Mouse (Mus musculus) CD8-positive naive resting alpha-beta T cell, adult 57 days (primary cell): Measurements from ENCODE around the gene Gm20441. TPM values are rescaled to one million over a fixed set of nuclear protein-coding genes. Genes with fewer than 3 reads are reported as not detected.

Source experiments
- total RNA-seq: library from RNA; stranded (reverse); gene quantifications from one replicate; pipeline ENCODE4 v1.2.4, GENCODE M21; 2023

Gm20441 gene
- total RNA-seq: not detected

DNA sequence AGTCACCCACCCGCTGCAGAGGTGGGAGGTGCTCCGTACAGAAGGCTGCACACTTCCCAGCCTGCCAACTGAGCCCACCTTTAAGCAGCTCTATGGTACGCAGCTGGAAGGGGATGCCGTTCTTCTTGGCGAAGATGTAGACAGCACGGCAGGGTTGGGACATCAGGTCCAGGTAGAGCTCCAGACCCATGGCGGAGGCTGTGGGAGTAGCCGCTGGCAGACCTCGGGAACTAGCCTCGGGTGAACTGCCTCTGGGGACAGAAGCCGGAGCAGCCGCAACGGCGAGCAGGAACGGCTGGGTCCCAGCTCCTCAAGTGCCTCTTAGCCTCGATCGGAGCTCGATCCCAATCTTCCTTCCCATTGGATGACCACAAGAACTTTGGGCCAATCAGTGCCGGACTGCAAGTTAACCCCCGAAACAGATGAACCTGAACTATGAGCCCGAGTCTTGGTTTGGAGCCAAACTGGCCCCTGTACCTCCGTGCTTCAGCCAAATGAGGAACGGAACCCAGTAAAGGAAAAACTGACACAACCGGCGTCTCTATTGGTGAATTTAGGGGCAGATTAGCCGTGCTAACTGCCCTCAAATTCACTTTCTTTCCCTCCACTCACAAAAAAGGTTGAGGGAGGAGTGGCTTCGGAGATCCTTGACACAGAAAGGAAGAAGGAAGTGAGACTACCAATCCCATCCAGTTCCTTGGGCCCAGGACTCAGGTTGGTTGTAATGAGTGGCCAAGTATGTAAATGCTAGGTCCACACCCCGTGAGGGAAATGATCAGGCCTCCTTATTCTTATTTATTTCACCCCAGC is at the start of gene Gm20441, which contains the start of gene Gstt3:
Gm20441 (minus strand) TSS at position 186 of the 810 bp plus-strand sequence.
Gstt3 (minus strand) TSS at position 646 of the 810 bp plus-strand sequence.

DNA sequence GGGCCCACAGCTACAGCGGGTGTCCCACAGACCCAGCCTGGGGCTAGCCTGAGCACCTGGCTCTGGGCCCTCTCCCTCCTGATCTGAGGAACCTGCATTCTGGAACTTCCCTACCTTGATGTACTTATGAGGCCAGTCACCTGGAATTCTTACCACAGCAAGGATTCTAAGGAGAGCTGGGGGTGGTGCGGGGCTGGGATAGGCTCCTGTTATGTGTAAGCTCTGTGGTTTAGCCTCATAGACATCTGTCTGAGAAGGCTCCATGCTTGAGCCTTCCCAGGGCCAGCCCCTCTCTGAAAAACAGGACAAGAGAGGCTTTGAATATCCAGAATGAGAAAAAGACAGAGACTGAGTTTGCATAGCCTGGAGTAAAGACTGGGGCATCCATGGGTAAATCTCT is 41.7 kb upstream of the Gm20441 start, which contains the start of gene Gstt4:
Gstt4 (minus strand) TSS at position 101 of the 400 bp plus-strand sequence.

GRCm38 (mm10) chr10:75798176-75798696 is 17.5 kb upstream of the Gm20441 start, which contains the start of gene Gstt1:
Gene Gstt1, minus strand, starts transcription at chr10:75798584.

GRCm38 (mm10) chr10:75772795-75773664 is 7.7 kb downstream of the Gm20441 start, which contains the start of gene Ddt:
Gene Ddt, minus strand, starts transcription at chr10:75773414.

GRCm38 (mm10) chr10:75763682-75764518 is 16.9 kb downstream of the Gm20441 start, which contains the start of gene Cabin1:
Gene Cabin1, minus strand, starts transcription at chr10:75764341.

Other genes with a start within 250 kb of the Gm20441 start
- gene Lrrc75b, start 220.6 kb downstream of the Gm20441 start, total RNA-seq: 23.7 TPM
- 81.7 TPM for gene Ggt1, start 219.3 kb downstream of the Gm20441 start, total RNA-seq
- gene Ggt5, start 191.6 kb downstream of the Gm20441 start, total RNA-seq: 20.3 TPM
- gene Susd2, start 136.9 kb downstream of the Gm20441 start, total RNA-seq: 4.2 TPM
- gene Cabin1, start 16.6 kb downstream of the Gm20441 start, total RNA-seq: 129 TPM
- gene Ddt, start 7.5 kb downstream of the Gm20441 start, total RNA-seq: 28.8 TPM
- 4.0 TPM for gene Gstt3, start 460 bp upstream of the Gm20441 start, total RNA-seq
- gene Gstt1, start 17.6 kb upstream of the Gm20441 start, total RNA-seq: not detected
- not detected for gene Gstt4, start 41.6 kb upstream of the Gm20441 start, total RNA-seq
- gene Gstt2, start 56.5 kb upstream of the Gm20441 start, total RNA-seq: 41.2 TPM
- 289 TPM for gene Mif, start 79.3 kb upstream of the Gm20441 start, total RNA-seq
- gene Derl3, start 112.5 kb upstream of the Gm20441 start, total RNA-seq: 3.4 TPM
- gene Smarcb1, start 140.7 kb upstream of the Gm20441 start, total RNA-seq: 54.4 TPM
- 22.5 TPM for gene Chchd10, start 152.2 kb upstream of the Gm20441 start, total RNA-seq
- 2.2 TPM for gene Mmp11, start 155.5 kb upstream of the Gm20441 start, total RNA-seq
- gene Gm867, start 159.7 kb upstream of the Gm20441 start, total RNA-seq: not detected
- gene Vpreb3, start 162.1 kb upstream of the Gm20441 start, total RNA-seq: 11.1 TPM
- 0.95 TPM for gene Gm5134, start 173.6 kb upstream of the Gm20441 start, total RNA-seq